Mouse (Mus musculus): ENCODE results near the gene Faim2. TPM values are rescaled to one million over a fixed set of nuclear protein-coding genes. Genes with fewer than 3 reads are reported as not detected.
A peak's percentile ranks its signal among the peaks of the same experiment; 100 is the strongest.

Gene Faim2
- polyA plus RNA-seq, 1 experiment from 2014 or later: 3.1 TPM

GRCm38 (mm10) chr15:99505324-99506095 is 22.5 kb downstream of the Faim2 start:
- ATAC-seq (ENCODE audit: low FRiP score, low read depth): no peak
- H3K4me1 ChIP-seq: 0 out of 2 replicates have a peak, but pooled peaks cover 5% of the 10 kb centered on the region

GRCm38 (mm10) chr15:99503256-99503655 is 24.7 kb downstream of the Faim2 start:
- Histone ChIP-seq H3K4me2 (replicated peaks) (no peak overlapping the region), H3K27me3 (peaks cover 4% of the 10 kb centered on the region), H3K9me3 (no peaks in the 10 kb centered on the region), H3K4me1 (0 out of 2 replicates have a peak, but pooled peaks cover 5% of the 10 kb centered on the region), H3K27ac (replicated peaks) (no peak overlapping the region), H3K36me3 (no peaks in the 10 kb centered on the region), H3K9ac (replicated peaks) (no peak overlapping the region), H3K4me3 (no peak overlapping the region)
- 77% methylated on average over 5 of the region's 5 CpGs for WGBS
- no peak for ATAC-seq (ENCODE audit: low FRiP score, low read depth)

More at GRCm38 (mm10) chr15:99505324-99506095, 22.5 kb downstream of the Faim2 start:
- Histone ChIP-seq H3K27me3 (no peaks in the 10 kb centered on the region), H3K9me3 (no peaks in the 10 kb centered on the region), H3K36me3 (no peaks in the 10 kb centered on the region), H3K4me3 (no peak overlapping the region), H3K4me2 (replicated peaks) (no peak overlapping the region), H3K27ac (replicated peaks) (no peak overlapping the region), H3K9ac (replicated peaks) (no peak overlapping the region)
- WGBS: 85% methylated on average over 15 of the region's 15 CpGs

- Histone ChIP-seq H3K27ac (replicated peaks) (peak overlapping the region; percentile 52), H3K27me3 (peaks cover 4% of the 10 kb centered on the region), H3K9me3 (no peaks in the 10 kb centered on the region), H3K4me2 (replicated peaks) (no peak overlapping the region), H3K4me1 (peaks cover 12% of the 10 kb centered on the region), H3K4me3 (no peak overlapping the region), H3K36me3 (no peaks in the 10 kb centered on the region), H3K9ac (replicated peaks) (no peak overlapping the region)
- no peak for ATAC-seq (ENCODE audit: low FRiP score, low read depth)
- 51% methylated on average over 12 of the region's 12 CpGs for WGBS
Measured at GRCm38 (mm10) chr15:99502311-99502831, 25.6 kb downstream of the Faim2 start.

GRCm38 (mm10) chr15:99501292-99502260 is 26.4 kb downstream of the Faim2 start:
- H3K4me3 ChIP-seq: no peak overlapping the region
- no peak overlapping the region for H3K9ac ChIP-seq (replicated peaks)
- ATAC-seq (ENCODE audit: low FRiP score, low read depth): no peak
- H3K9me3 ChIP-seq: no peaks in the 10 kb centered on the region
- WGBS: 68% methylated on average over 20 of the region's 20 CpGs
- H3K4me1 ChIP-seq: peaks cover 14% of the 10 kb centered on the region
- peaks cover 4% of the 10 kb centered on the region for H3K27me3 ChIP-seq
- peak overlapping the region; percentile 40 for H3K27ac ChIP-seq (replicated peaks)
- no peak overlapping the region for H3K4me2 ChIP-seq (replicated peaks)
- no peaks in the 10 kb centered on the region for H3K36me3 ChIP-seq

- 48% methylated on average over 5 of the region's 5 CpGs for WGBS
- H3K9ac ChIP-seq (replicated peaks): no peak overlapping the region
- peaks cover 14% of the 10 kb centered on the region for H3K4me1 ChIP-seq
- H3K4me3 ChIP-seq: no peak overlapping the region
- no peak for ATAC-seq (ENCODE audit: low FRiP score, low read depth)
- H3K36me3 ChIP-seq: no peaks in the 10 kb centered on the region
- H3K9me3 ChIP-seq: no peaks in the 10 kb centered on the region
- H3K27ac ChIP-seq (replicated peaks): no peak overlapping the region
- H3K27me3 ChIP-seq: peaks cover 4% of the 10 kb centered on the region
- H3K4me2 ChIP-seq (replicated peaks): no peak overlapping the region
Measured at GRCm38 (mm10) chr15:99500320-99500719, 27.6 kb downstream of the Faim2 start.

GRCm38 (mm10) chr15:99499726-99500125 is 28.2 kb downstream of the Faim2 start:
- Histone ChIP-seq H3K9me3 (no peaks in the 10 kb centered on the region), H3K9ac (replicated peaks) (no peak overlapping the region), H3K36me3 (no peaks in the 10 kb centered on the region), H3K4me2 (replicated peaks) (no peak overlapping the region), H3K27me3 (peaks cover 4% of the 10 kb centered on the region), H3K27ac (replicated peaks) (no peak overlapping the region), H3K4me3 (no peak overlapping the region), H3K4me1 (peaks cover 14% of the 10 kb centered on the region)
- ATAC-seq (ENCODE audit: low FRiP score, low read depth): no peak
- 62% methylated on average over 6 of the region's 6 CpGs for WGBS

GRCm38 (mm10) chr15:99498781-99499180 is 29.2 kb downstream of the Faim2 start:
- 81% methylated on average over 4 of the region's 4 CpGs for WGBS

GRCm38 (mm10) chr15:99498356-99498755 is 29.6 kb downstream of the Faim2 start:
- no peak overlapping the region for H3K9ac ChIP-seq (replicated peaks)
- no peak overlapping the region for H3K4me3 ChIP-seq
- H3K9me3 ChIP-seq: no peaks in the 10 kb centered on the region
- peaks cover 14% of the 10 kb centered on the region for H3K4me1 ChIP-seq
- 88% methylated on average over 4 of the region's 4 CpGs for WGBS
- H3K36me3 ChIP-seq: no peaks in the 10 kb centered on the region
- no peak overlapping the region for H3K4me2 ChIP-seq (replicated peaks)
- H3K27ac ChIP-seq (replicated peaks): no peak overlapping the region
- no peak for ATAC-seq (ENCODE audit: low FRiP score, low read depth)
- peaks cover 4% of the 10 kb centered on the region for H3K27me3 ChIP-seq

More at GRCm38 (mm10) chr15:99498781-99499180, 29.2 kb downstream of the Faim2 start:
- no peak overlapping the region for H3K4me2 ChIP-seq (replicated peaks)
- no peaks in the 10 kb centered on the region for H3K36me3 ChIP-seq
- no peak overlapping the region for H3K27ac ChIP-seq (replicated peaks)
- no peaks in the 10 kb centered on the region for H3K9me3 ChIP-seq
- no peak overlapping the region for H3K9ac ChIP-seq (replicated peaks)
- peaks cover 14% of the 10 kb centered on the region for H3K4me1 ChIP-seq
- no peak for ATAC-seq (ENCODE audit: low FRiP score, low read depth)
- H3K27me3 ChIP-seq: peaks cover 4% of the 10 kb centered on the region
- no peak overlapping the region for H3K4me3 ChIP-seq

GRCm38 (mm10) chr15:99497527-99498242 is 30.3 kb downstream of the Faim2 start:
- no peak overlapping the region for H3K4me3 ChIP-seq
- no peak overlapping the region for H3K9ac ChIP-seq (replicated peaks)
- H3K4me2 ChIP-seq (replicated peaks): no peak overlapping the region
- H3K36me3 ChIP-seq: no peaks in the 10 kb centered on the region
- H3K9me3 ChIP-seq: no peaks in the 10 kb centered on the region
- WGBS: 52% methylated on average over 12 of the region's 12 CpGs
- peaks cover 14% of the 10 kb centered on the region for H3K4me1 ChIP-seq
- peaks cover 4% of the 10 kb centered on the region for H3K27me3 ChIP-seq
- peak; percentile 19; the same call in 1 of the 2 replicates for ATAC-seq (ENCODE audit: low FRiP score, low read depth)
- H3K27ac ChIP-seq (replicated peaks): 0 out of 2 replicates have a peak overlapping the region, but pooled peaks have one; percentile 1

GRCm38 (mm10) chr15:99497061-99497460 is 30.9 kb downstream of the Faim2 start:
- no peak overlapping the region for H3K4me3 ChIP-seq
- ATAC-seq (ENCODE audit: low FRiP score, low read depth): peak; percentile 47
- no peaks in the 10 kb centered on the region for H3K36me3 ChIP-seq
- H3K27ac ChIP-seq (replicated peaks): no peak overlapping the region
- peaks cover 4% of the 10 kb centered on the region for H3K27me3 ChIP-seq
- H3K9me3 ChIP-seq: no peaks in the 10 kb centered on the region
- 11% methylated on average over 4 of the region's 4 CpGs for WGBS
- H3K4me1 ChIP-seq: peaks cover 14% of the 10 kb centered on the region
- no peak overlapping the region for H3K4me2 ChIP-seq (replicated peaks)
- H3K9ac ChIP-seq (replicated peaks): no peak overlapping the region

- no peaks in the 10 kb centered on the region for H3K9me3 ChIP-seq
- no peak overlapping the region for H3K4me2 ChIP-seq (replicated peaks)
- ATAC-seq (ENCODE audit: low FRiP score, low read depth): no peak
- H3K27ac ChIP-seq (replicated peaks): no peak overlapping the region
- no peaks in the 10 kb centered on the region for H3K36me3 ChIP-seq
- H3K4me1 ChIP-seq: no peaks in the 10 kb centered on the region
- no peak overlapping the region for H3K4me3 ChIP-seq
- peaks cover 3% of the 10 kb centered on the region; the same call in 1 of the 2 replicates for H3K27me3 ChIP-seq
- WGBS: 73% methylated on average over 6 of the region's 6 CpGs
- no peak overlapping the region for H3K9ac ChIP-seq (replicated peaks)
Measured at GRCm38 (mm10) chr15:99484745-99485144, 43.2 kb downstream of the Faim2 start.

All from midbrain, embryonic 12.5 days (tissue).